Mouse (Mus musculus) E14TG2a.4 (cell line): Measurements from ENCODE around the gene Rab21.

Experiments used
- CTCF ChIP-seq: conservative IDR thresholded peaks from 2 replicates; pipeline ENCODE4 v1.5.1; 2014; ENCODE audit warnings: low read length
- NANOG ChIP-seq: IDR thresholded peaks from 2 replicates; pipeline ENCODE4 v1.6.1; 2014; ENCODE audit warnings: borderline replicate concordance, low read length, mixed read lengths
- POU5F1 ChIP-seq: IDR thresholded peaks from 2 replicates; pipeline ENCODE4 v1.6.1; 2014; ENCODE audit warnings: low read length, borderline replicate concordance

DNA sequence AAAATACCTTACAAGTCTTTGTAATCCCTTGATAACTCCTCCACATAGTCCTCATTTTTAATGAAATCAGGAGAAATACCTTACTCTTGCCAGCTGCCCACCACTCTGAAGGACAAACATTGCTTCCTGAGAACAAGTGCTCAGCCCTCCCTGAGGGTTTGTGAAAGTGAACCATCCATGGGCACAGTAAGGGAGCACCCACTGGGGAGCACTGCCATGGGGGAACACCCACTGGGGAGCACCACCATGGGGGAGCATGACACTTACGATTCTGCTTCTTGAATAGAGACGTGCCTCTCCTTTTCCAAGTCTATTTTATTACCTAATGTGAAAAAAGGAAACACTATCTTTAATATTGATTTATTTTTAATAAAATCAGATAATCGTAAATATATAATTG is 20.2 kb downstream of the Rab21 start:
- no peak for TF ChIP-seq CTCF
- TF ChIP-seq NANOG = no peak
- TF ChIP-seq POU5F1 = no peak
